Comparison of ENCODE assay signal across 11 mouse cellular contexts in the genomic region with DNA sequence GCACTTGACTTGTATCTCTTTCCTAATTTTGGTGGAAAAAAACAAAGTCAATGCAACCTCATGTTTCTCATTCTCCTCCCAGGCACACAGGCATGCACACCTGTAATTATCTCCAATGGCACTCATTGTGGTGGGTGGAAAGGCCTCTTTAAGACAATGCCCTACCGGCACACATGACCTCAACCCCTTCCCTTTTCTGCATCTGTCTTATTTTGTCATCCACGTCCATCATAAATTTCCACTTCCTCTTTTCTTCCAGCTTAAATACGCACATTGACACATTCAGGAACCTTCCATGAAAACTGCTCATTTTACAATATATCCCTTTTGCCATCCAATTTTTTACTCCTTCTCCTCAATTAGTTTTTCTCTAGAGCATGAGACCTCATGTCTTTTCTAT.
"Had no signal": no experiment of that assay in that cellular context is flagged by ENCODE, and none has a peak within 500 bp of the region (broad histone marks: within the 10 kb centered on the region; RNA-seq: fewer than 3 reads in every experiment).

No protein-coding gene starts in this region.

- DNase-seq: liver, postnatal 0 days; lung, adult 2 months; lung, postnatal 14 days; lung, postnatal 36 days; right cerebral cortex, postnatal 14 days; thymus, adult 2 months; thymus, postnatal 25 days; thymus, postnatal 4 days had no signal

- ATAC-seq: liver, postnatal 0 days; lung, postnatal 0 days; midbrain, embryonic 13.5 days; midbrain, embryonic 15.5 days had no signal
